8 mouse cellular contexts compared by ENCODE assay signal in genomic region chr5:23387313-23387666, GRCm38 (mm10). TPM values are rescaled to one million over a fixed set of nuclear protein-coding genes. Genes with fewer than 3 reads are reported as not detected.
A peak's percentile ranks its signal among the peaks of the same experiment; 100 is the strongest.
DNase-seq lines count a peak whose midpoint lies in the region; ATAC-seq lines count a peak whose summit lies in the region.

No protein-coding gene starts in this region.

- peaks cover 22% of the 10 kb centered on the region for H3K4me1 ChIP-seq in kidney, embryonic 15.5 days
- peaks cover 23% of the 10 kb centered on the region for H3K4me1 ChIP-seq in embryonic facial prominence, embryonic 13.5 days
- peaks cover 16% of the 10 kb centered on the region for H3K4me1 ChIP-seq in hindbrain, embryonic 15.5 days (replicated peaks)
- peaks cover 16% of the 10 kb centered on the region for H3K4me1 ChIP-seq in midbrain, embryonic 13.5 days (replicated peaks)

- no peaks in the 10 kb centered on the region for H3K27me3 ChIP-seq in kidney, embryonic 15.5 days
- no peaks in the 10 kb centered on the region for H3K27me3 ChIP-seq in embryonic facial prominence, embryonic 13.5 days
- H3K27me3 ChIP-seq in hindbrain, embryonic 15.5 days: no peaks in the 10 kb centered on the region
- H3K27me3 ChIP-seq in midbrain, embryonic 13.5 days: no peaks in the 10 kb centered on the region

- 0 out of 2 replicates have a peak, but pooled peaks cover 4% of the 10 kb centered on the region for H3K9me3 ChIP-seq in kidney, embryonic 15.5 days (replicated peaks)
- H3K9me3 ChIP-seq in embryonic facial prominence, embryonic 13.5 days: no peaks in the 10 kb centered on the region
- no peaks in the 10 kb centered on the region for H3K9me3 ChIP-seq in hindbrain, embryonic 15.5 days
- no peaks in the 10 kb centered on the region for H3K9me3 ChIP-seq in midbrain, embryonic 13.5 days

- ATAC-seq in kidney, embryonic 15.5 days (replicated peaks; ENCODE audit: low FRiP score): no peak
- no peak for ATAC-seq in embryonic facial prominence, embryonic 13.5 days (ENCODE audit: insufficient number of reproducible peaks, insufficient read depth, low FRiP score, low TSS enrichment, low read depth)
- ATAC-seq in hindbrain, embryonic 15.5 days (ENCODE audit: low FRiP score, low read depth): no peak
- ATAC-seq in midbrain, embryonic 13.5 days: peak; percentile 32

- H3K36me3 ChIP-seq in kidney, embryonic 15.5 days: no peaks in the 10 kb centered on the region
- H3K36me3 ChIP-seq in embryonic facial prominence, embryonic 13.5 days: no peaks in the 10 kb centered on the region
- H3K36me3 ChIP-seq in hindbrain, embryonic 15.5 days: no peaks in the 10 kb centered on the region
- H3K36me3 ChIP-seq in midbrain, embryonic 13.5 days: no peaks in the 10 kb centered on the region

- no peak overlapping the region for H3K9ac ChIP-seq in kidney, embryonic 15.5 days
- peak overlapping the region; percentile 57; the same call in 1 of the 2 replicates for H3K9ac ChIP-seq in embryonic facial prominence, embryonic 13.5 days
- no peak overlapping the region for H3K9ac ChIP-seq in hindbrain, embryonic 15.5 days
- no peak overlapping the region for H3K9ac ChIP-seq in midbrain, embryonic 13.5 days (replicated peaks)

- H3K27ac ChIP-seq in kidney, embryonic 15.5 days: peak overlapping the region; percentile 83; the same call in 1 of the 2 replicates
- peak overlapping the region; percentile 92 for H3K27ac ChIP-seq in embryonic facial prominence, embryonic 13.5 days
- peak overlapping the region; percentile 86 for H3K27ac ChIP-seq in hindbrain, embryonic 15.5 days (replicated peaks)
- peak overlapping the region; percentile 90; the same call in 1 of the 2 replicates for H3K27ac ChIP-seq in midbrain, embryonic 13.5 days

- peak overlapping the region; percentile 46 for H3K4me3 ChIP-seq in kidney, embryonic 15.5 days (replicated peaks)
- peak overlapping the region; percentile 41; the same call in 1 of the 2 replicates for H3K4me3 ChIP-seq in embryonic facial prominence, embryonic 13.5 days
- peak overlapping the region; percentile 44; the same call in 1 of the 2 replicates for H3K4me3 ChIP-seq in hindbrain, embryonic 15.5 days
- H3K4me3 ChIP-seq in midbrain, embryonic 13.5 days (replicated peaks): peak overlapping the region; percentile 47; the same call in 1 of the 2 replicates

- peak overlapping the region; percentile 76 for H3K4me2 ChIP-seq in kidney, embryonic 15.5 days
- H3K4me2 ChIP-seq in embryonic facial prominence, embryonic 13.5 days: peak overlapping the region; percentile 63
- H3K4me2 ChIP-seq in hindbrain, embryonic 15.5 days: peak overlapping the region; percentile 63
- H3K4me2 ChIP-seq in midbrain, embryonic 13.5 days (replicated peaks): peak overlapping the region; percentile 61

- 54% methylated on average over 2 of the region's 2 CpGs for WGBS in kidney, embryonic 15.5 days
- WGBS in embryonic facial prominence, embryonic 13.5 days: 49% methylated on average over 2 of the region's 2 CpGs
- 51% methylated on average over 2 of the region's 2 CpGs for WGBS in hindbrain, embryonic 15.5 days
- 59% methylated on average over 2 of the region's 2 CpGs for WGBS in midbrain, embryonic 13.5 days

- no peak for DNase-seq in kidney, postnatal 4 days
- no peak for DNase-seq in right cerebral cortex, adult 18-20 months
- DNase-seq in frontal cortex, postnatal 36 days (ENCODE audit: low spot score in 2 of 2): no peak
- no peak for DNase-seq in urinary bladder, postnatal 10 days (ENCODE audit: low spot score)

RNA-seq across cellular contexts. Expression of gene Kmt2e, which starts 47.0 kb away (rescaled TPM):
- polyA plus RNA-seq in kidney, embryonic 15.5 days (2015; fragmentation: Nextera tagmentation; extraction: Ambion mirVana): 87.5 and 91.5 TPM in 2 replicates
- polyA plus RNA-seq in embryonic facial prominence, embryonic 13.5 days (2015; fragmentation: Nextera tagmentation; extraction: Ambion mirVana): 123 and 126 TPM in 2 replicates
- polyA plus RNA-seq in hindbrain, embryonic 15.5 days (2015; fragmentation: Nextera tagmentation; extraction: Ambion mirVana): 146 and 152 TPM in 2 replicates
- polyA plus RNA-seq in midbrain, embryonic 13.5 days (2015; fragmentation: Nextera tagmentation; extraction: Ambion mirVana): 178 and 181 TPM in 2 replicates
